Comparison of ENCODE assay signal across 29 mouse cellular contexts in the genomic region with DNA sequence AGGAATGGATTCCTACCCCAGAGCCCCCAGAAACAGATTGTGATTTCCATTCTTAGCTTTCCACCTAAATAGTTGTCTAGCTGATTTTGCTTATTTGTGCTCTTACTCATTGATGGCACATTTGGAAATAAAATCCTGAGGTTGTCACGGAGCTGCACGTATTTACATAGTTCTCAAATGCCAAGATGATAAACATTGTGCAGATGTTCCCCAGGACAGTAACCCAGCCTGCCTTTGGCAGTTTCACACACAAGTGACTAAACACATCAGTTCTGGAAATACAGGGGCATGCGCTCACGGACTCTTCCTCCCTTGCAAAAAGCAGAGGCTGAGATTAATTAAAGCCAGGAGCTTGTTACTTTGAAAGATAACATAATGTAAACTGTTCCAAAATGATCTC.
DNase-seq lines count a peak whose midpoint lies in the region; ATAC-seq and TF ChIP-seq lines count a peak whose summit lies in the region.
"Had no signal": no experiment of that assay in that cellular context is flagged by ENCODE, and none has a peak within 500 bp of the region (broad histone marks: within the 10 kb centered on the region; RNA-seq: fewer than 3 reads in every experiment).

No protein-coding gene starts in this region.

- 65% methylated on average over 4 of the region's 4 CpGs for WGBS in heart, embryonic 10.5 days

- H3K27ac ChIP-seq in heart, embryonic 10.5 days: no peak overlapping the region
- H3K27ac ChIP-seq in layer of hippocampus, adult 2 months: 0 out of 2 replicates have a peak overlapping the region, but pooled peaks have one; percentile 28
- H3K27ac ChIP-seq: gastrocnemius, adult 2 months; left cerebral cortex, adult 2 months; limb, embryonic 13.5 days; liver, embryonic 15.5 days; lung, embryonic 15.5 days; midbrain, embryonic 10.5 days; midbrain, embryonic 15.5 days; neural tube, embryonic 12.5 days had no signal

- H3K4me1 ChIP-seq in heart, embryonic 10.5 days: no peaks in the 10 kb centered on the region
- H3K4me1 ChIP-seq: liver, embryonic 15.5 days; lung, embryonic 15.5 days; midbrain, embryonic 10.5 days; midbrain, embryonic 15.5 days; neural tube, embryonic 12.5 days had no signal

- intact Hi-C loops in heart, postnatal 36 days (cut with DNase I): no loop called here

- no peaks in the 10 kb centered on the region for H3K27me3 ChIP-seq in heart, embryonic 10.5 days (ENCODE audit: insufficient read depth, poor library complexity, severe bottlenecking)
- H3K27me3 ChIP-seq: limb, embryonic 13.5 days; liver, embryonic 15.5 days; lung, embryonic 15.5 days; midbrain, embryonic 15.5 days; neural tube, embryonic 12.5 days had no signal

- no peak for ATAC-seq in monocyte, adult 5-6 weeks (replicated peaks; ENCODE audit: insufficient number of reproducible peaks, low FRiP score, low TSS enrichment, poor library complexity, severe bottlenecking)
- ATAC-seq: activated CD4-positive, CD25-positive, alpha-beta regulatory T cell, adult 4 months; forebrain, embryonic 14.5 days; intestine, postnatal 0 days; midbrain, embryonic 15.5 days had no signal

- peak; percentile 28 for DNase-seq in heart, embryonic 10.5 days (ENCODE audit: low spot score)
- no peak for DNase-seq in heart, postnatal 36 days
- DNase-seq in layer of hippocampus, adult 2 months (ENCODE audit: low spot score in 2 of 2): no peak
- DNase-seq in layer of hippocampus, adult 8-10 months (ENCODE audit: low spot score in 2 of 2): no peak
- peak; percentile 12 for DNase-seq in NIH3T3 (ENCODE audit: low read depth)
- DNase-seq in brain, adult 2 months (ENCODE audit: low read depth, low spot score): peak; percentile 28
- DNase-seq in urinary bladder, postnatal 25 days (ENCODE audit: low spot score): no peak
- DNase-seq: adrenal gland, adult 2 months; adrenal gland, postnatal 36 days; B cell, adult 2 months; cerebellum, adult 8-10 months; cerebellum, postnatal 25 days; gastrocnemius, adult 2 months; gastrocnemius, postnatal 36 days; kidney, adult 9 months; kidney, postnatal 10 days; right cerebral cortex, postnatal 4 days; thymus, postnatal 4 days had no signal

- no peak overlapping the region for H3K4me3 ChIP-seq in heart, embryonic 10.5 days
- no peak overlapping the region for H3K4me3 ChIP-seq in layer of hippocampus, adult 2 months
- H3K4me3 ChIP-seq: gastrocnemius, adult 2 months; left cerebral cortex, adult 2 months; limb, embryonic 13.5 days; liver, embryonic 15.5 days; lung, embryonic 15.5 days; midbrain, embryonic 10.5 days; midbrain, embryonic 15.5 days; neural tube, embryonic 12.5 days had no signal

- no peak for TF ChIP-seq CTCF in layer of hippocampus, adult 2 months (conservative IDR thresholded peaks at IDR 0.05)

- no peaks in the 10 kb centered on the region for H3K9me3 ChIP-seq in heart, embryonic 10.5 days
- H3K9me3 ChIP-seq: limb, embryonic 13.5 days; liver, embryonic 15.5 days; lung, embryonic 15.5 days; midbrain, embryonic 10.5 days; midbrain, embryonic 15.5 days; neural tube, embryonic 12.5 days had no signal

- no peaks in the 10 kb centered on the region for H3K36me3 ChIP-seq in heart, embryonic 10.5 days
- H3K36me3 ChIP-seq: limb, embryonic 13.5 days; liver, embryonic 15.5 days; lung, embryonic 15.5 days; midbrain, embryonic 10.5 days; midbrain, embryonic 15.5 days; neural tube, embryonic 12.5 days had no signal

Comparison
In these comparisons a context has a peak if more than half of its experiments do, and no peak if none do; other contexts are left out.
1. DNase-seq: peak in heart, embryonic 10.5 days (single experiment), NIH3T3 (single experiment) and brain, adult 2 months (single experiment); none in heart, postnatal 36 days (0 of 2), layer of hippocampus, adult 2 months (0 of 2), layer of hippocampus, adult 8-10 months (0 of 2) and urinary bladder, postnatal 25 days (single experiment).